Mouse (Mus musculus): ENCODE data around the gene Ccdc9b. TPM values are rescaled to one million over a fixed set of nuclear protein-coding genes. Genes with fewer than 3 reads are reported as not detected.

The Ccdc9b gene
- polyA plus RNA-seq, 1 experiment from 2014 or later = 0.68 TPM

- Histone ChIP-seq H3K4me2 (replicated peaks; ENCODE audit: low read depth, low read length) (no peak overlapping the region), H3K27me3 (ENCODE audit: control insufficient read depth, insufficient read depth, low read length) (peaks cover 9% of the 10 kb centered on the region), H3K9me3 (ENCODE audit: control insufficient read depth, low read length) (no peaks in the 10 kb centered on the region), H3K9ac (ENCODE audit: low read depth, low read length) (no peak overlapping the region), H3K4me1 (replicated peaks; ENCODE audit: control insufficient read depth, insufficient read depth, low read length) (0 out of 2 replicates have a peak, but pooled peaks cover 2% of the 10 kb centered on the region), H3K27ac (ENCODE audit: low read depth, low read length) (no peak overlapping the region), H3K36me3 (ENCODE audit: control insufficient read depth, insufficient read depth, low read length) (no peaks in the 10 kb centered on the region), H3K4me3 (ENCODE audit: low read depth, low read length) (no peak overlapping the region)
- no peak for DNase-seq (ENCODE audit: low spot score)
- ATAC-seq (ENCODE audit: low FRiP score) = no peak
- WGBS = 87% methylated on average over 4 of the region's 4 CpGs
Observed at GRCm38 (mm10) chr2:118725511-118725910, 37.0 kb downstream of the Ccdc9b start.

DNA sequence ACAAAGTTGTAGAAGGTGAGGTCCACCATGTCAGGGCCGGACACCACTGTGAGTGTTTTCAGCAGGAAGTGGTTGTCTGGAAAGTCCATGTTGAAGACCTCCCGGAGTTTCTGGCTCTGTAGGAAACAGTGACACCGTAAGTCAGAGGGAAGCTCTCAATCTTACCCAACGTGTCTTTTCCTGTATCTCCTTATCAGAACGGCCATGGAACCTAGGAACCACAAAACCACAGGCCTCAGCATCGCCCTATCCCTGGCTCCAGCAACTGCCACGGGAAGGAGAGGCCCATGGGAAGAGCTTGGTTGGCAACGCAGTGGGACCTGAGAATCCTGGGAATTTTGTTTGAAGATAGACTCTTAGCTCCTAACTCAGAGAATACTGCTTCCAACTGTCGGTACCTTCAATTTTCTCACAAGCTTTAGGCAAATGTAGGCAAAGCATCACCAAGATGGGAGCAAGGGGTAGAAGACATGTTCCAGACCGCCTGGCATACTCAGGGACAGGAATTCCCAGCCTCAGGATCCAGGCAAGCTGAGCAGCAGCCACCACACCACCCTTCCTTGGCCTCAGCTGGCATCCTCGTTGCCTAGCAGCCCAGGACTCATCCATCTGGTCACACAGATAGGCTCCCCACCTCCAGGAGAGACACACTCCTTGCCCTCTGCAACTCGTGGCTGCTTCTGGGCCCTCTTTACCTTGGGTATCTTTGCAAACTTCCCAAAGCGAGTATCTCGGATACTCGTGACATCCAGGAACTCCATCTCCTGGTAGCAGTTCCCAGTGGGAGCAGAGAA is 38.6 kb downstream of the Ccdc9b start:
- Histone ChIP-seq H3K9me3 (ENCODE audit: control insufficient read depth, low read length) (no peaks in the 10 kb centered on the region), H3K27ac (ENCODE audit: low read depth, low read length) (no peak overlapping the region), H3K4me2 (replicated peaks; ENCODE audit: low read depth, low read length) (no peak overlapping the region), H3K9ac (ENCODE audit: low read depth, low read length) (no peak overlapping the region), H3K4me1 (replicated peaks; ENCODE audit: control insufficient read depth, insufficient read depth, low read length) (0 out of 2 replicates have a peak, but pooled peaks cover 2% of the 10 kb centered on the region), H3K4me3 (ENCODE audit: low read depth, low read length) (no peak overlapping the region), H3K27me3 (ENCODE audit: control insufficient read depth, insufficient read depth, low read length) (peaks cover 2% of the 10 kb centered on the region; the same call in 1 of the 2 replicates), H3K36me3 (ENCODE audit: control insufficient read depth, insufficient read depth, low read length) (no peaks in the 10 kb centered on the region)
- DNase-seq (ENCODE audit: low spot score) (no peak), ATAC-seq (ENCODE audit: low FRiP score) (no peak)
- WGBS = 81% methylated on average over 15 of the region's 15 CpGs

DNA sequence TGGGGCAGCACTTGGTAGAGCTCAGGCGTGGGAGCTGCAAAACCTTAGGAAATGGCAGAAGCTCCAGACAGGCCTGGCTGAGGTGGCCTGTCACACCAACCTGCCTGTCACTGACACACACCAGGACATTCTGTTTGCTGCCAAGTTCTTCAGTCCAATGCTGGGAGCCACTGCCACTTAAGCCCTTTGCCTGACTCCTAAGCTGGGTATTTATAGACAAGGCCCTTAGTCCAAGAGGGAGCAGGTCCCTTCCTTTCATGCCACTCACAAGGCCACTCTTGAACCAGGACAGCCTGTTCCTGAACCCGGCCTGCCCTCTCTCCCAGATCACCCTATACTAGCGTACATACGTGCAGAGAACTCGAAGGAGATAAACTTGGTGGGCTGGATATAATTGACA is 45.8 kb downstream of the Ccdc9b start:
- H3K4me1 ChIP-seq (replicated peaks; ENCODE audit: control insufficient read depth, insufficient read depth, low read length) = no peaks in the 10 kb centered on the region
- no peak overlapping the region for H3K9ac ChIP-seq (ENCODE audit: low read depth, low read length)
- ATAC-seq (ENCODE audit: low FRiP score) (no peak), DNase-seq (ENCODE audit: low spot score) (no peak)
- H3K4me2 ChIP-seq (replicated peaks; ENCODE audit: low read depth, low read length) = no peak overlapping the region
- H3K27ac ChIP-seq (ENCODE audit: low read depth, low read length) = no peak overlapping the region
- no peak overlapping the region for H3K4me3 ChIP-seq (ENCODE audit: low read depth, low read length)
- no peaks in the 10 kb centered on the region for H3K36me3 ChIP-seq (ENCODE audit: control insufficient read depth, insufficient read depth, low read length)
- peaks cover 12% of the 10 kb centered on the region for H3K27me3 ChIP-seq (ENCODE audit: control insufficient read depth, insufficient read depth, low read length)
- 93% methylated on average over 5 of the region's 5 CpGs for WGBS
- H3K9me3 ChIP-seq (ENCODE audit: control insufficient read depth, low read length) = no peaks in the 10 kb centered on the region

GRCm38 (mm10) chr2:118714230-118714629 is 48.2 kb downstream of the Ccdc9b start:
- ATAC-seq (ENCODE audit: low FRiP score) = peak; percentile 25; the same call in 1 of the 2 replicates
- H3K27me3 ChIP-seq (ENCODE audit: control insufficient read depth, insufficient read depth, low read length) = peaks cover 36% of the 10 kb centered on the region
- peak; percentile 57 for DNase-seq (ENCODE audit: low spot score)

DNA sequence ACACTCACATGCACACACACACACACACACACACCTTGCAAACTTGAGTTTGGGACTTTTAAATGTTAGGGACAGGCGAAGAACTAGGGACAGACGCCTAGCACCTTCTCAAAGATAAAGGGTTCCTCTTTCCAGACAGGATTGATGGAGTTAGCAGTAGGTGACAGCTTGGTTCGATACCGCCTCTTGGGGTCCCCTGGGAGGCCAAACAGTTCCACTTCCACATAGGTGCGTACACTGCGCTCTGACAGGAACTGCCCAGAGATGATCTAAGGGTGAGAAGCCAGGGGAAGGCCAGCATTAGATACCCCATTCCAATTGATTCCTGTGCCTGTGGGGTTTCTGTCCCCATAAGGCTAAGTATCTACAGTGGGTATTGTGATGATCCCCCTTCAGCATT is 48.8 kb downstream of the Ccdc9b start:
- Histone ChIP-seq H3K4me1 (replicated peaks; ENCODE audit: control insufficient read depth, insufficient read depth, low read length) (peaks cover 7% of the 10 kb centered on the region), H3K9ac (ENCODE audit: low read depth, low read length) (no peak overlapping the region), H3K4me2 (replicated peaks; ENCODE audit: low read depth, low read length) (no peak overlapping the region), H3K9me3 (ENCODE audit: control insufficient read depth, low read length) (no peaks in the 10 kb centered on the region), H3K27me3 (ENCODE audit: control insufficient read depth, insufficient read depth, low read length) (peaks cover 40% of the 10 kb centered on the region), H3K27ac (ENCODE audit: low read depth, low read length) (no peak overlapping the region), H3K4me3 (ENCODE audit: low read depth, low read length) (no peak overlapping the region), H3K36me3 (ENCODE audit: control insufficient read depth, insufficient read depth, low read length) (no peaks in the 10 kb centered on the region)
- 88% methylated on average over 6 of the region's 6 CpGs for WGBS
- DNase-seq (ENCODE audit: low spot score) = no peak
- ATAC-seq (ENCODE audit: low FRiP score) = no peak

More at GRCm38 (mm10) chr2:118714230-118714629, 48.2 kb downstream of the Ccdc9b start:
- 42% methylated on average over 4 of the region's 4 CpGs for WGBS
- Histone ChIP-seq H3K4me3 (ENCODE audit: low read depth, low read length) (no peak overlapping the region), H3K36me3 (ENCODE audit: control insufficient read depth, insufficient read depth, low read length) (no peaks in the 10 kb centered on the region), H3K9me3 (ENCODE audit: control insufficient read depth, low read length) (no peaks in the 10 kb centered on the region), H3K4me2 (replicated peaks; ENCODE audit: low read depth, low read length) (no peak overlapping the region), H3K9ac (ENCODE audit: low read depth, low read length) (no peak overlapping the region), H3K4me1 (replicated peaks; ENCODE audit: control insufficient read depth, insufficient read depth, low read length) (peaks cover 7% of the 10 kb centered on the region), H3K27ac (ENCODE audit: low read depth, low read length) (no peak overlapping the region)

DNA sequence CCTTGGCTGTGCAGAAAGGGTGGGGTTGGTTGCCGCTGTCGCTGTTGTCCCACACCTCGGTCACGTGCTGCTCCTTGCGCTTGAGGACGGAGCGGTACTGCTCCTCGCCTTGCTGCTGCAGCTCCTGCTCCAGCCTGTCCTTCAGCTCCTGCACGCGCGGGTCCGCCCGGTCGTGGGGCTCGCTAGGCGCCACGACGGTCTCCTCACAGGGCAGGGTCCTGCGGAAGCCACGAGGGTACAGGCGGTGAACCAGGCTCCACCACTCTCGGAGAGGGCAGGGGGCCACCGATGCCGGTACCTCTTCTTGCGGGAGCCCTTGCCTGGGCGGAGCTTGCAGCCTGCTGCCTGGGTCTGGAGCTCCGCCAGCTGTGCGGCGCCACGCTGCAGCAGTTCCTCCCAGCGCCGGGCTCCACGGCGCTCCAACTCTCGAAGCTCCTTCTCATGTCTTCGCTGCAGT is 51.4 kb downstream of the Ccdc9b start:
- under 1% methylated on average over 36 of the region's 36 CpGs for WGBS
- no peaks in the 10 kb centered on the region for H3K9me3 ChIP-seq (ENCODE audit: control insufficient read depth, low read length)
- peak overlapping the region; percentile 64 for H3K4me2 ChIP-seq (replicated peaks; ENCODE audit: low read depth, low read length)
- no peaks in the 10 kb centered on the region for H3K36me3 ChIP-seq (ENCODE audit: control insufficient read depth, insufficient read depth, low read length)
- ATAC-seq (ENCODE audit: low FRiP score) = peak; percentile 67
- peaks cover 7% of the 10 kb centered on the region for H3K4me1 ChIP-seq (replicated peaks; ENCODE audit: control insufficient read depth, insufficient read depth, low read length)
- no peak overlapping the region for H3K27ac ChIP-seq (ENCODE audit: low read depth, low read length)
- peaks cover 65% of the 10 kb centered on the region for H3K27me3 ChIP-seq (ENCODE audit: control insufficient read depth, insufficient read depth, low read length)
- peak overlapping the region; percentile 31 for H3K4me3 ChIP-seq (ENCODE audit: low read depth, low read length)
- peak; percentile 68 for DNase-seq (ENCODE audit: low spot score)
- H3K9ac ChIP-seq (ENCODE audit: low read depth, low read length) = peak overlapping the region; percentile 32; the same call in 1 of the 2 replicates

GRCm38 (mm10) chr2:118709655-118710221 is 52.7 kb downstream of the Ccdc9b start:
- Histone ChIP-seq H3K27me3 (ENCODE audit: control insufficient read depth, insufficient read depth, low read length) (peaks cover 79% of the 10 kb centered on the region), H3K27ac (ENCODE audit: low read depth, low read length) (no peak overlapping the region), H3K4me3 (ENCODE audit: low read depth, low read length) (no peak overlapping the region), H3K4me1 (replicated peaks; ENCODE audit: control insufficient read depth, insufficient read depth, low read length) (peaks cover 7% of the 10 kb centered on the region), H3K36me3 (ENCODE audit: control insufficient read depth, insufficient read depth, low read length) (no peaks in the 10 kb centered on the region), H3K9me3 (ENCODE audit: control insufficient read depth, low read length) (no peaks in the 10 kb centered on the region), H3K9ac (ENCODE audit: low read depth, low read length) (no peak overlapping the region), H3K4me2 (replicated peaks; ENCODE audit: low read depth, low read length) (no peak overlapping the region)
- DNase-seq (ENCODE audit: low spot score) = no peak
- 36% methylated on average over 4 of the region's 4 CpGs for WGBS
- no peak for ATAC-seq (ENCODE audit: low FRiP score)

DNA sequence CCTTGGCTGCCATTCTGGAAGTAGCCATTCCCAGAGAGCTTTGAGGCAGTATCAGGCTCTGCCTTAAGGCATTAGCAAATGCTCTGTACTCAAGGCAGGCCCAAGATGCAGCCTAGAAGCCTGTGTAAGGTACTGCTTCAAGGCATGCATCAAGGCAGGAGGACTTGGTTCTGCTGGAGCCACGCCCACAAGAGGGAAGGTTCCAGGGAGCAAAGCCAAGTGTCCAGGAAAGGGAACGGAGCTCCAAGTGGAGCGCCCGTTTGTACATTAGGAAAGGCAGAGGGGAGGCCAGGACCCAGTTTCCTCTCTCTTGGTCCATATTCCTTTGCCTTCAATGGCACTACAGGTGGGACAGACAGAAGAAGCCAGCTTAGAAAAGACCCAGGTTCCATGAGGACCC is 54.0 kb downstream of the Ccdc9b start:
- 79% methylated on average over 4 of the region's 4 CpGs for WGBS
- H3K4me2 ChIP-seq (replicated peaks; ENCODE audit: low read depth, low read length) = no peak overlapping the region
- no peak for DNase-seq (ENCODE audit: low spot score)
- ATAC-seq (ENCODE audit: low FRiP score) = no peak
- peaks cover 15% of the 10 kb centered on the region for H3K4me1 ChIP-seq (replicated peaks; ENCODE audit: control insufficient read depth, insufficient read depth, low read length)
- no peaks in the 10 kb centered on the region for H3K9me3 ChIP-seq (ENCODE audit: control insufficient read depth, low read length)
- H3K4me3 ChIP-seq (ENCODE audit: low read depth, low read length) = no peak overlapping the region
- no peaks in the 10 kb centered on the region for H3K36me3 ChIP-seq (ENCODE audit: control insufficient read depth, insufficient read depth, low read length)
- peaks cover 91% of the 10 kb centered on the region for H3K27me3 ChIP-seq (ENCODE audit: control insufficient read depth, insufficient read depth, low read length)
- no peak overlapping the region for H3K9ac ChIP-seq (ENCODE audit: low read depth, low read length)
- H3K27ac ChIP-seq (ENCODE audit: low read depth, low read length) = no peak overlapping the region

- WGBS = 2% methylated on average over 6 of the region's 6 CpGs
- ATAC-seq (ENCODE audit: low FRiP score) (no peak), DNase-seq (ENCODE audit: low spot score) (no peak)
- no peaks in the 10 kb centered on the region for H3K9me3 ChIP-seq (ENCODE audit: control insufficient read depth, low read length)
- no peak overlapping the region for H3K27ac ChIP-seq (ENCODE audit: low read depth, low read length)
- peaks cover 18% of the 10 kb centered on the region for H3K4me1 ChIP-seq (replicated peaks; ENCODE audit: control insufficient read depth, insufficient read depth, low read length)
- H3K36me3 ChIP-seq (ENCODE audit: control insufficient read depth, insufficient read depth, low read length) = no peaks in the 10 kb centered on the region
- no peak overlapping the region for H3K9ac ChIP-seq (ENCODE audit: low read depth, low read length)
- no peak overlapping the region for H3K4me2 ChIP-seq (replicated peaks; ENCODE audit: low read depth, low read length)
- no peak overlapping the region for H3K4me3 ChIP-seq (ENCODE audit: low read depth, low read length)
- peaks cover 98% of the 10 kb centered on the region for H3K27me3 ChIP-seq (ENCODE audit: control insufficient read depth, insufficient read depth, low read length)
Observed at GRCm38 (mm10) chr2:118706436-118706835, 56.0 kb downstream of the Ccdc9b start.

Data from hindbrain, embryonic 11.5 days (tissue).